Mouse (Mus musculus): ENCODE measurements around the gene Wfdc9. TPM values are rescaled to one million over a fixed set of nuclear protein-coding genes. Genes with fewer than 3 reads are reported as not detected.
"Not testable (repeated sequence)": the region's sequence is repeated elsewhere in the genome, so short reads cannot be mapped to it uniquely, and the experiment has no call there.

The Wfdc9 gene
- polyA plus RNA-seq, 2 experiments from 2014 or later, result not detected

- no peak for ATAC-seq
These were observed 41.0 kb downstream of the Wfdc9 start for GRCm38 (mm10) chr2:164615386-164615785.

- ATAC-seq, result not testable (repeated sequence)
These were observed 42.9 kb downstream of the Wfdc9 start, which contains the start of the genes Wfdc6b and Wfdc8 for GRCm38 (mm10) chr2:164613471-164613870. Wfdc6b (plus strand) TSS chr2:164613522. Wfdc8 (minus strand) TSS chr2:164613626.

DNA sequence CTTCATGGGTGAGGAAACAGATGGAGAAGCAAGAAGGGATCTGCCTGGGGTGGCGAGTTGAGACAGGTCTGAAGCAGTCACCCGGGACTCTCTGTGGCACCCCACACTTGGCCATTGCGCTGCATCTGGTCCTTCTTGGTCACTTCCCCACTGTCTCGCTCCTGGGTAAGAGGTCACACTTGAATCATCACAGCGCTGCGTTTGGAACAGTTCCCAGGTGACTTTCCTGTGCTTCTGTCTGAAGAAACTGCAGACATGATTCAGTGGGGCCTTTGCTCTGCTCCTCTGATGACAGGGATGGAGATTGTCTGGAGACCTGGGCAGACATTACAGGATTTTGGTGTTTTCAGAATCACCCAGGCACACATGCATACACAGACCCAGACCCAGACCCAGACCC, 47.6 kb downstream of the Wfdc9 start:
- no peak for ATAC-seq

- ATAC-seq, result no peak
These were observed 52.0 kb downstream of the Wfdc9 start for GRCm38 (mm10) chr2:164604411-164604810.

GRCm38 (mm10) chr2:164603482-164603881, 52.9 kb downstream of the Wfdc9 start:
- ATAC-seq, result no peak

- no peak for ATAC-seq
These were observed 56.2 kb downstream of the Wfdc9 start for GRCm38 (mm10) chr2:164600179-164600578.

Other genes with a start within 250 kb of the Wfdc9 start
- 10 to 100 TPM; 69.7 to 93.7 TPM for gene Sdc4, start 212.7 kb downstream of the Wfdc9 start, polyA plus RNA-seq (2017; shearing (Covaris generic))
- gene Sys1, start 199.6 kb downstream of the Wfdc9 start, polyA plus RNA-seq (2017; shearing (Covaris generic)), result 10 to 100 TPM in 1 of 2 experiments, 1 to 10 TPM in 1; 8.8 to 15.1 TPM
- gene Gm20458, start 195.6 kb downstream of the Wfdc9 start, polyA plus RNA-seq (2017; shearing (Covaris generic)), result not detected
- not detected for gene Trp53tg5, start 182.9 kb downstream of the Wfdc9 start, polyA plus RNA-seq (2017; shearing (Covaris generic))
- 1 to 10 TPM; 3.7 to 4.5 TPM for gene Dbndd2, start 170.5 kb downstream of the Wfdc9 start, polyA plus RNA-seq (2017; shearing (Covaris generic))
- gene Pigt, start 159.1 kb downstream of the Wfdc9 start, polyA plus RNA-seq (2017; shearing (Covaris generic)), result 10 to 100 TPM; 17.0 to 27.0 TPM
- 1 to 10 TPM; 2.2 to 3.0 TPM for gene Wfdc2, start 94.2 kb downstream of the Wfdc9 start, polyA plus RNA-seq (2017; shearing (Covaris generic))
- not detected for gene Spint3, start 83.1 kb downstream of the Wfdc9 start, polyA plus RNA-seq (2017; shearing (Covaris generic))
- gene Wfdc6a, start 71.1 kb downstream of the Wfdc9 start, polyA plus RNA-seq (2017; shearing (Covaris generic)), result not detected
- gene Eppin, start 63.0 kb downstream of the Wfdc9 start, polyA plus RNA-seq (2017; shearing (Covaris generic)), result not detected
- not detected for gene Wfdc6b, start 43.1 kb downstream of the Wfdc9 start, polyA plus RNA-seq (2017; shearing (Covaris generic))
- gene Wfdc8, start 43.0 kb downstream of the Wfdc9 start, polyA plus RNA-seq (2017; shearing (Covaris generic)), result not detected
- gene Wfdc16, start 17.8 kb downstream of the Wfdc9 start, polyA plus RNA-seq (2017; shearing (Covaris generic)), result not detected
- not detected for gene Wfdc10, start 537 bp downstream of the Wfdc9 start, polyA plus RNA-seq (2017; shearing (Covaris generic))
- gene Wfdc11, start 17.5 kb upstream of the Wfdc9 start, polyA plus RNA-seq (2017; shearing (Covaris generic)), result not detected
- gene Wfdc13, start 28.5 kb upstream of the Wfdc9 start, polyA plus RNA-seq (2017; shearing (Covaris generic)), result not detected
- gene Spint4, start 41.9 kb upstream of the Wfdc9 start, polyA plus RNA-seq (2017; shearing (Covaris generic)), result not detected
- gene Spint5, start 58.7 kb upstream of the Wfdc9 start, polyA plus RNA-seq (2017; shearing (Covaris generic)), result not detected
- not detected for gene Wfdc3, start 89.3 kb upstream of the Wfdc9 start, polyA plus RNA-seq (2017; shearing (Covaris generic))
- gene Dnttip1, start 89.4 kb upstream of the Wfdc9 start, polyA plus RNA-seq (2017; shearing (Covaris generic)), result 1 to 10 TPM; 3.8 to 7.3 TPM
- 10 to 100 TPM in 1 of 2 experiments, 1 to 10 TPM in 1; 7.7 to 11.4 TPM for gene Ube2c, start 113.3 kb upstream of the Wfdc9 start, polyA plus RNA-seq (2017; shearing (Covaris generic))
- gene Tnnc2, start 123.4 kb upstream of the Wfdc9 start, polyA plus RNA-seq (2017; shearing (Covaris generic)), result not detected
- 1 to 10 TPM; 4.9 to 7.7 TPM for gene Snx21, start 129.2 kb upstream of the Wfdc9 start, polyA plus RNA-seq (2017; shearing (Covaris generic))
- 10 to 100 TPM; 32.5 to 42.2 TPM for gene Acot8, start 148.3 kb upstream of the Wfdc9 start, polyA plus RNA-seq (2017; shearing (Covaris generic))
- 1 to 10 TPM; 7.0 to 8.1 TPM for gene Zswim3, start 148.5 kb upstream of the Wfdc9 start, polyA plus RNA-seq (2017; shearing (Covaris generic))
- gene Zswim1, start 166.1 kb upstream of the Wfdc9 start, polyA plus RNA-seq (2017; shearing (Covaris generic)), result 10 to 100 TPM; 20.9 to 30.5 TPM
- not detected for gene Spata25, start 172.0 kb upstream of the Wfdc9 start, polyA plus RNA-seq (2017; shearing (Covaris generic))
- gene Ctsa, start 176.3 kb upstream of the Wfdc9 start, polyA plus RNA-seq (2017; shearing (Covaris generic)), result 100 to 1,000 TPM; 211 to 247 TPM
- 1 to 10 TPM in 1 of 2 experiments, under 1 TPM in 1; 0.65 to 1.6 TPM for gene Neurl2, start 176.9 kb upstream of the Wfdc9 start, polyA plus RNA-seq (2017; shearing (Covaris generic))
- under 1 TPM; 0.34 to 0.98 TPM for gene Pltp, start 201.1 kb upstream of the Wfdc9 start, polyA plus RNA-seq (2017; shearing (Covaris generic))
- gene Pcif1, start 222.7 kb upstream of the Wfdc9 start, polyA plus RNA-seq (2017; shearing (Covaris generic)), result 100 to 1,000 TPM; 106 to 115 TPM

All from CD4-positive, CD25-positive, alpha-beta regulatory T cell, adult 4 months (primary cell).